Mouse (Mus musculus): Measurements from ENCODE around the gene Cntnap1. TPM values are rescaled to one million over a fixed set of nuclear protein-coding genes. Genes with fewer than 3 reads are reported as not detected.

Gene Cntnap1
- polyA plus RNA-seq, 1 experiment from 2014 or later: 0.28 TPM

DNA sequence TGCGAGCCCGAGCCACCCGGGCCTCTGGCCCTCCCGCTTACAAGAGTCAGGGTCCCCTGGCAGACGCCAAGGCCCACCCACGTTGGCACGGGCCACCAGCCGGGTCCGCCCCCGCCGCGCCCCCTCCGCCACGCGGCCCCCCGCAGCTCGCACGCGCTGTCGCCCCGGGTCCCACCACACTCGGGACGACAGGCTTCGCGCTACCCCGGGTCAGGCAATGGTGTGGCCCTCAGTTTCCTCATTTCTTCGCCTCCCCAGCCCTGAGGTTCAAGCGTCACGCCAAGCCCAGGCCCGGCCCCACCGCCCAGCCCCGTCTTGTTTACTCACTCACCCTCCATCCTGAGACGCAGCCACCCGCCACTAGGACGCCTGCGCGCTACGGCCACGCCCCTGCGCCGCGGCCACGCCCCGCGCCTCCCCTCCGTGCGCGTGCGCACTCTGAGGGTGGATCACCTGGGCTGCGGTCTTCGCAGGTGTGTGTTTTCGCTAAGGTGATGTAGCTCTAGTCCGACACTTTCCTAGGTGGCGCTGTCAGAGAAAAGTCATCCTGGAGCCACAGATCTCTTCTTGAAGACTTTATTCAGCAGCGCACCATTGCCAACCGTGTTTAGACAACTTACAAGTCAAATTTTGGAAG, 55.9 kb downstream of the Cntnap1 start, which contains the start of gene Ezh1:
TSS of gene Ezh1 (minus strand) at position 399 of the 637 bp plus-strand sequence.
- 1% methylated on average over 55 of the region's 56 CpGs for WGBS
- H3K27me3 ChIP-seq (ENCODE audit: low read depth, poor library complexity, severe bottlenecking): peaks cover 6% of the 10 kb centered on the region; the same call in 1 of the 2 replicates
- H3K9me3 ChIP-seq (replicated peaks): no peaks in the 10 kb centered on the region
- DNase-seq (ENCODE audit: low spot score): peak; percentile 80
- H3K27ac ChIP-seq (replicated peaks): peak within 1 kb of the TSS; percentile 89
- H3K4me3 ChIP-seq: peak within 1 kb of the TSS; percentile 98
- no peaks in the 10 kb centered on the region for H3K36me3 ChIP-seq
- peaks cover 35% of the 10 kb centered on the region for H3K4me1 ChIP-seq

DNA sequence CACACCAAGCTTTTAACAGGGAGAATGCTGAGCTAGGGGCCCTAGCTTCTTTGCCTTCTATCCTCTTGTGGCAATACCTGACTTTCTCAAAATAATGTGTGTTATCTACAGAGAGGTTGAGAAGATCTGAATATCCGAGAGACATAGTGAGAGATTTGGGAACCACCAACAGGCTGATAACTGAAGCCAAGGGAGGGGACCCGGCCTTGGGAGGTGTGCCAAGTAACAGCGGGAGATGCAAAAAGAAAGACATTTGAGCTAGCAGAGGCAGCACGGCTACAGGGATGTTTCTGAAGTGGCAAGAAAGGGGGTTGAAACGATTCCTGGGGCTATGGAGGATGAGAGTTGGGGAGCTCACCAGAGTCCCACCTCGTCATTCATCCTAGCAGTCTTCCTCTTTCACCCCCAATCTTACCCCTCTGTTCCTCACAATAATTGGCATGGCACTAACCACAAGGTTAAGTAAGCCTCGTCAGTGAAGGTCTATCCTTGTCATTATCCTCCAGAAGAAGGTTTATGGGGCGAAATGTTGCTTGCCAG, 59.1 kb downstream of the Cntnap1 start:
- H3K4me1 ChIP-seq: peaks cover 45% of the 10 kb centered on the region

DNA sequence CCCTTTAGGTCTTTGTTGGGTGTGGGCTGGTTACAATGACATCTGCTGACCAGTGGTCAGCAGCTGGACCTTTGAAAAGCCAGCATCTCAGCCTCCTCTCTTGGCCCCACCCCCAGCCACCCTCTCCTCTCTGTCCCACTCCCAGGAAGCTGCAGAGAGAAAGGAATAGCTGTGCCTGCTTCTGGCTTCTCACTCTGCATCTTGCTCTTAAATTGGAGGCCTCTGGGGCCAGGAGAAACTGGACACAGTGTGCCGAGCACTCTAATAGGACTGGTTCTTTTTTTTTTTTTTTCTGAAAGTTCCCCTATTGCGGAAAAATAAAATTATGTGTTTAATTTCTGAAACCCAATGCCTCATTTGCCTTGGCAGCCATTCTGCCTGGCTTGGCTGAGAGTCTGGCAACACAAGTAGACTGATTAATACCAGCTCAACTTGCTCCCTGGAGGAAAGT, 59.8 kb downstream of the Cntnap1 start:
- no peaks in the 10 kb centered on the region for H3K9me3 ChIP-seq (replicated peaks)
- WGBS: 25% methylated on average over 2 of the region's 2 CpGs
- peaks cover 10% of the 10 kb centered on the region; the same call in 1 of the 2 replicates for H3K27me3 ChIP-seq (ENCODE audit: low read depth, poor library complexity, severe bottlenecking)
- no peak overlapping the region for H3K4me3 ChIP-seq
- peak; percentile 35 for DNase-seq (ENCODE audit: low spot score)
- peak overlapping the region; percentile 79 for H3K27ac ChIP-seq (replicated peaks)
- no peaks in the 10 kb centered on the region for H3K36me3 ChIP-seq
- H3K4me1 ChIP-seq: peaks cover 45% of the 10 kb centered on the region

More for the DNA sequence above, 59.1 kb downstream of the Cntnap1 start:
- DNase-seq (ENCODE audit: low spot score): no peak
- Histone ChIP-seq H3K4me3 (no peak overlapping the region), H3K27ac (replicated peaks) (peak overlapping the region; percentile 79), H3K36me3 (no peaks in the 10 kb centered on the region), H3K27me3 (ENCODE audit: low read depth, poor library complexity, severe bottlenecking) (peaks cover 10% of the 10 kb centered on the region; the same call in 1 of the 2 replicates), H3K9me3 (replicated peaks) (no peaks in the 10 kb centered on the region)
- WGBS: 27% methylated on average over 8 of the region's 8 CpGs

DNA sequence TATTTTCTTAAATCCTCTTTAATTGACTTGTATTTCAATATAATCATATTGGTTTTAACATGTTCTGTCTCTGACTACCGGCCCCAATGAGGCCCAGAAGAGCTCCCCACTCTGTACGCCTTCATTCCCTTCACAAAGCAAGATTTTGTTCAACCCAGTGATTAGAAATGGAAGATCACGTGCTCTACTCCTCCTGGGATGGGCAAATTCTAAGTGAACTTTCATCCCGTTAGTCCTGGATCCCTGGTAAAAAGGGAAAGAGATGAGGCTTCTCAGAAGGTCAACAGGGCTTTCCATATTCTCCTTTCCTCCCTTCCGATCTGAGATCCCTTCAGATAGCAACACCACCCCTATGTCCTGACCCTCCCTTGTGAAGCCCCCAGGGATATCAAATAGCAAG, 60.2 kb downstream of the Cntnap1 start:
- Histone ChIP-seq H3K27me3 (ENCODE audit: low read depth, poor library complexity, severe bottlenecking) (peaks cover 10% of the 10 kb centered on the region; the same call in 1 of the 2 replicates), H3K9me3 (replicated peaks) (no peaks in the 10 kb centered on the region), H3K27ac (replicated peaks) (peak overlapping the region; percentile 79), H3K4me1 (peaks cover 43% of the 10 kb centered on the region), H3K4me3 (peak overlapping the region; percentile 26; the same call in 1 of the 2 replicates), H3K36me3 (no peaks in the 10 kb centered on the region)
- DNase-seq (ENCODE audit: low spot score): no peak
- WGBS: 16% methylated on average over 5 of the region's 5 CpGs

DNA sequence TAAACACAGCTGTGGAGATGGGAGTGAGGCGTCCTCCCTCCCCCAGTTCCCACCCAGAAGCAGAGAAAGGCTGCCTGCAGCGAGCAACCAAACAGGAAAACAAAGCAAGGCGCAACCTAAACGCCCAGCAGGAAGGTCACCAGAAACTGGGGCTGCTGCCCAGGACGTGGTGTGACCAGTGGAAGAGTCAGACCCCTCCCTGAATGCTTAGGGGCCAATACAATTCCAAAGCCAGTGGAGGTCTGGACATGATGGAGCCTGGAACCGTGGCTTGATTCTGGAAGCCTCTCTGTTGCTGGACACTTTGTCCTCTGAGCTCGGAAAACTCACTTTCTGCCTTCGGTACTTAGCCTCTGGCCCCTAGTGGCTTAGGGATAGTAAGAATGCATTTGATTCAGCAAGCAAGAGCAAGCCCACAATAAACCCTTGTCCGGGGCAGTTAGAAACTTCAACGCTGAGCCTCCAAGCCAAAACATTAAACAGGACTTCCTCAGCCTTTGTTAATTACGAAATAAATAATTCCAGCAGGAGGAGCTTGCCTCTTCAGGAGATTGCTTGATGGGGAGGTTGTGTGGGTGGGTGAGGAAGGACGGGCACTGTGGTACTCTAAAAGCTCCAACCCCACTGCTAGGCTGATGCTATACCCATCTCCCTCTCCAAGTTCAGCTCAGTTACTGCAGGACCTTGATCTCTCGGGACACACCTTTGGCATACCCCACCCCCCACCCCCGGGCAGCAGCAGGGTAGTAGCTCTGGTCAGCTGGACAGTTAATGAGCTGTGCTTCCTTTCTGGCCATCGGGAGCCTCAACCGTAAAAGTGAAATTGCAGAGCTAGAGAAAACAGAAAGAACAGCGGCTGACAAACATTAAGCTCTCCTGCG, 60.9 kb downstream of the Cntnap1 start:
- peaks cover 10% of the 10 kb centered on the region; the same call in 1 of the 2 replicates for H3K27me3 ChIP-seq (ENCODE audit: low read depth, poor library complexity, severe bottlenecking)
- H3K4me1 ChIP-seq: peaks cover 36% of the 10 kb centered on the region
- peak overlapping the region; percentile 79 for H3K27ac ChIP-seq (replicated peaks)
- H3K4me3 ChIP-seq: peak overlapping the region; percentile 26; the same call in 1 of the 2 replicates
- DNase-seq (ENCODE audit: low spot score): peak; percentile 36
- H3K9me3 ChIP-seq (replicated peaks): no peaks in the 10 kb centered on the region
- no peaks in the 10 kb centered on the region for H3K36me3 ChIP-seq
- WGBS: 10% methylated on average over 18 of the region's 18 CpGs

DNA sequence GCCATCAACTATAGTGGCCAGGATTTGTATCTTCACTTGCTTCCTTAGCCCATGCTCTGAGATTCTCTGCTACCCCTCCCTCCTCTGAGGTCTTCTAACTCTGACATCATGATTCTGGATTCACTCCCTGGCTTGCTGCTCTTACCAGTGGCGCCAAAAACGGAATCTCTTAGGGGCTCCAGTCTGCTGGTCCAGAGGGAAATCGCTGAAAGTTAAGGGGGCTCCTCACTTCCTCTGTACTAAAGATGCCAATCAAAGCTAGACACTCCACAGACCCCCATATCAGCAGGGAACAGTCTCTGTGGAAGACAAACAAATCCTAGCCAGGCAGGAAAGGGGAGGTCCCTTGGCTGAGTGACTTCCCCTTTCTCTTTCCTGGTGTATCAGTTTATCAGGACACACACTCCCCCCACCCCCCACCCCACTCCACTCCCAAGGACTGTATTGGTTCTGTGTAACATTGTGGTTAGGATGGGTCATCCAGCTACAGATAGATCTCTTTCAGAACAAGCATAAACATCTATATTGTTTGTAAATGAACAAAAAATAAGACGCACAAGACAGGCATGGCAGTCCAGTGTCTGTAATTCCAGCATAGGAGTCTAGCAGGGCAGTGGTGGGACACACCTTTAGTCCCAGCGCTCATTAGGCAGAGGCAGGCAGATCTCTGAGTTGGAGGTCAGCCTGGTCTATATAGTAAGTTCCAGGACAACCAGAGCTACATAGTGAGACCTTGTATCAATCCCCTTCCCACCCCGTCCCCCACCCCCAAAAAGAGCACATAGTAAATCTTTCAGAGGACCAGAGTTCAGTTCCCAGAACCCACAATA, 61.9 kb downstream of the Cntnap1 start:
- H3K27ac ChIP-seq (replicated peaks): no peak overlapping the region
- H3K4me1 ChIP-seq: peaks cover 33% of the 10 kb centered on the region
- H3K36me3 ChIP-seq: no peaks in the 10 kb centered on the region
- no peaks in the 10 kb centered on the region for H3K9me3 ChIP-seq (replicated peaks)
- no peak overlapping the region for H3K4me3 ChIP-seq
- 58% methylated on average over 6 of the region's 6 CpGs for WGBS
- H3K27me3 ChIP-seq (ENCODE audit: low read depth, poor library complexity, severe bottlenecking): peaks cover 10% of the 10 kb centered on the region; the same call in 1 of the 2 replicates
- no peak for DNase-seq (ENCODE audit: low spot score)

DNA sequence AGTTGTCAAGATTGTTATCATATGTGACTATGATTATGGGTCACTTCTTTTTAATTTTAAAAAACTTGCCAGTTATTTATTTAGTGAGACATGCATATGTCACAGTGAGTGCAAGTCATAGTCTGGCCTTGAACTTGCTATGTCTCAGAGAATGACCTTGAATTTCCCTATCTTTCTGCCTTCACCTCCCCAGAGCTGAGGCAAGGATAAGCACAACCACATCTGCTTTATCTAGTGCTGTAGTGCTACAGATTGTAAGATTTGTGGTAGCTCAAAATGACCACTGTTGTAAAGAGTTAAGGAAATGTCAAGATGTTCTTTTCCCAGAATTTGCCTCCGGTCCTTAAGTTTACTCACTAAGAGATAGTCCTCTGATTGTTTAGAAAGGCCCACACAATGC, 62.9 kb downstream of the Cntnap1 start:
- no peaks in the 10 kb centered on the region for H3K9me3 ChIP-seq (replicated peaks)
- WGBS: 93% methylated on average over 1 of the region's 1 CpGs
- 0 out of 2 replicates have a peak, but pooled peaks cover 5% of the 10 kb centered on the region for H3K27me3 ChIP-seq (ENCODE audit: low read depth, poor library complexity, severe bottlenecking)
- no peak for DNase-seq (ENCODE audit: low spot score)
- H3K4me1 ChIP-seq: peaks cover 33% of the 10 kb centered on the region
- no peak overlapping the region for H3K27ac ChIP-seq (replicated peaks)
- H3K4me3 ChIP-seq: no peak overlapping the region
- no peaks in the 10 kb centered on the region for H3K36me3 ChIP-seq

DNA sequence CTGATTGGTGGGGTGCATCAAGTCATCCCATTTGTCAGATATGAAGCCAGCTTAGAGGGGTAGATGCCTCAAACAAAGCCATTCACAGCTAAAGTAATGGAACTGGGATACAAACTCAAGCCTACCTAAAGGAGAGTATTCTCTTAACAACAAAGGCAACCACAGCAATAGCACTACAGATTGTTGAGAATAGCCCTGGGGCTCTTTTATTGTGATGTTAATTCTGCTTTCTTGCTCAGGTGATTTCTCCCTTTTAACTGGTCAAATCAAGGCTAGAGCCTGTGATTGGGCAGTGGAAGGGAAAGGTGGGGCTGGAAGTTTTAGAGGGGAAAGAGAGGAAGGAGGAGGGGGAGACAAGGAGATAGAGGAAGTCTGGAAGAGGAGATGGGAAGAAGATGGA, 63.8 kb downstream of the Cntnap1 start:
- Histone ChIP-seq H3K4me1 (peaks cover 31% of the 10 kb centered on the region), H3K27me3 (ENCODE audit: low read depth, poor library complexity, severe bottlenecking) (0 out of 2 replicates have a peak, but pooled peaks cover 5% of the 10 kb centered on the region), H3K9me3 (replicated peaks) (no peaks in the 10 kb centered on the region), H3K36me3 (no peaks in the 10 kb centered on the region), H3K27ac (replicated peaks) (no peak overlapping the region), H3K4me3 (no peak overlapping the region)
- no peak for DNase-seq (ENCODE audit: low spot score)

DNA sequence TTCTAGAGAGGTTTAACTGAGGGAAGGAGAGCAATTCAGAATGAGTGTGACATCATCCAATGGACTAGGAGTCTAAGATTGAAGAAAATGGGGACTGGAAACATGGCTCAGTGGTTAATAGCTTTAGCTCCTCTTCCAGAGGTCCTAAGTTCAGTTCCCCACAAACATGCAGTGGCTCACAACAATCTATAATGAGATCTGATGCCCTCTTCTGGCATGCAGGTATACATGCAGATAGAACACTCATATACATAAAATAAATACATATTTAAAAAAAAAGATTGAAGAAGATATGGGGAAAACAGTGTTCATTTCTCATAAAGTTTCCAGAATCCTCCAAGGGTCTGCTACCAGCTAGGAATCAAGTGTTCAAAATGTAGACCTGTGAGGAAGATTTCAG, 65.1 kb downstream of the Cntnap1 start:
- H3K4me1 ChIP-seq: peaks cover 18% of the 10 kb centered on the region
- DNase-seq (ENCODE audit: low spot score): no peak
- H3K4me3 ChIP-seq: no peak overlapping the region
- H3K27me3 ChIP-seq (ENCODE audit: low read depth, poor library complexity, severe bottlenecking): 0 out of 2 replicates have a peak, but pooled peaks cover 5% of the 10 kb centered on the region
- no peaks in the 10 kb centered on the region for H3K9me3 ChIP-seq (replicated peaks)
- no peak overlapping the region for H3K27ac ChIP-seq (replicated peaks)
- H3K36me3 ChIP-seq: no peaks in the 10 kb centered on the region

DNA sequence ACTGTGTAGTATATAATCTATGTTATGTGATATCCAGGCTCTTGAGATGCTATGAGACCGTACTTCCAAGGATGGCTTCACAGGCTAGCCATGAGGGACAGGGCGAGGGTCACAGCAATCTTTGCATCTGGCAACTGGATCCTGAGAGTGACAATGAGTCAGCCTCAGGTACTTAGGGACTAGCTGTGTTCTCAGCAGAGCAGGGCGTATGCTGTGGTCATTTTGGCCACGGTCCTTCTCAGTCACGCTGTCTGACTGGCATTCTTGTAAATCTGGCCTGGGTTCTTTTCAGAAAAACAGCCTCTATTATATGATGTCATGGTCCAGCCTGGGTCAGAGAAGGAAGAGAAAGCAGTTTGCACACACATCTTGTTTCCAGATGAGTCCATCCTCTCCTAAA, 66.5 kb downstream of the Cntnap1 start:
- 92% methylated on average over 5 of the region's 5 CpGs for WGBS
- 0 out of 2 replicates have a peak, but pooled peaks cover 5% of the 10 kb centered on the region for H3K27me3 ChIP-seq (ENCODE audit: low read depth, poor library complexity, severe bottlenecking)
- no peaks in the 10 kb centered on the region for H3K9me3 ChIP-seq (replicated peaks)
- no peak overlapping the region for H3K4me3 ChIP-seq
- H3K4me1 ChIP-seq: peaks cover 4% of the 10 kb centered on the region; the same call in 1 of the 2 replicates
- DNase-seq (ENCODE audit: low spot score): no peak
- H3K36me3 ChIP-seq: no peaks in the 10 kb centered on the region
- H3K27ac ChIP-seq (replicated peaks): no peak overlapping the region

DNA sequence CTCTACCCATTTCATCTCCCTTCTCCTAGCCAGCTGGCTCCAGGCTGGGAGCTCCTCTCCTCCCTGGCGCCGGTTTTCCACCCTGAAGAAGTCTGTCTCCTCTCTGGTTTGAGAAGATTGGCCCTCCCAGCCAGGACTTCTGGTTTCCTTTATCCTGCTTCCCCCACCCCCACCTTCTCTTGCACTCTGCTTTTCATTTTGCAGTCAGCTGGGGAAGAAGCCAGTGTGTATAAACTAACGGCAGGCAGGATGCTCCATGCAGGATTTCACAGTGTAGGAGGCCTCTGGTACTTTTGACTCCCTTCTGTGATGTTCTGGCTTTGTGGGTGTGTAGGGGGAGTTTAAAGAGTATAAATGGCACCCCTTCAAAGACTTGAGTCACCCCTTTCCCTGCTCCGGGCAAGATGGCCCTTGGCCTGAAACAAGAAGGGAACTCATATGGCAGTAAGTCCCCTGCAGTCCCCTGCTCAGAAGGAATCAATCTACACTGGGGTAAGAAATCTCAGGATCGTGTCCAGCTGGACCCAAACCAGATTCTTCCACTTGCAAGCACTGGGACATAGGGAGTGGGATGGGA, 67.8 kb downstream of the Cntnap1 start:
- no peaks in the 10 kb centered on the region for H3K36me3 ChIP-seq
- WGBS: 61% methylated on average over 5 of the region's 5 CpGs
- H3K27me3 ChIP-seq (ENCODE audit: low read depth, poor library complexity, severe bottlenecking): no peaks in the 10 kb centered on the region
- no peaks in the 10 kb centered on the region for H3K4me1 ChIP-seq
- H3K9me3 ChIP-seq (replicated peaks): no peaks in the 10 kb centered on the region
- no peak overlapping the region for H3K4me3 ChIP-seq
- no peak for DNase-seq (ENCODE audit: low spot score)
- H3K27ac ChIP-seq (replicated peaks): no peak overlapping the region

All from midbrain, embryonic 10.5 days (tissue).